Comparison of ENCODE assay signal across 9 mouse cellular contexts in genomic region chr7:80888595-80888994, GRCm38 (mm10). TPM values are rescaled to one million over a fixed set of nuclear protein-coding genes. Genes with fewer than 3 reads are reported as not detected.
A peak's percentile ranks its signal among the peaks of the same experiment; 100 is the strongest.
DNase-seq lines count a peak whose midpoint lies in the region; ATAC-seq lines count a peak whose summit lies in the region.
"Had no signal": no experiment of that assay in that cellular context is flagged by ENCODE, and none has a peak within 500 bp of the region (broad histone marks: within the 10 kb centered on the region; RNA-seq: fewer than 3 reads in every experiment).

No protein-coding gene starts in this region.

- DNase-seq in kidney, postnatal 36 days, result no peak
- peak; percentile 44 for DNase-seq in ZHBTc4 (ENCODE audit: low read depth, low spot score)
- DNase-seq in forebrain, embryonic 11.5 days (ENCODE audit: low spot score), result no peak
- no peak for DNase-seq in left cerebral cortex, postnatal 36 days (ENCODE audit: low spot score in 2 of 2)
- DNase-seq in lung, postnatal 14 days, result no peak
- DNase-seq in MN1 (ENCODE audit: low spot score), result no peak

- H3K9ac ChIP-seq in kidney, embryonic 14.5 days (ENCODE audit: low read depth, low read length), result peak overlapping the region; percentile 34; the same call in 1 of the 2 replicates
- no peak overlapping the region for H3K9ac ChIP-seq in forebrain, embryonic 11.5 days (ENCODE audit: low read length)
- no peak overlapping the region; the same call in 1 of the 2 replicates for H3K9ac ChIP-seq in midbrain, embryonic 12.5 days (replicated peaks)
- H3K9ac ChIP-seq: lung, embryonic 15.5 days had no signal

- WGBS in kidney, embryonic 14.5 days, result 78% methylated on average over 7 of the region's 7 CpGs
- WGBS in forebrain, embryonic 11.5 days, result 78% methylated on average over 7 of the region's 7 CpGs
- 79% methylated on average over 7 of the region's 7 CpGs for WGBS in midbrain, embryonic 12.5 days

- H3K27me3 ChIP-seq in kidney, embryonic 14.5 days (ENCODE audit: control insufficient read depth, insufficient read depth, low read length), result no peaks in the 10 kb centered on the region
- H3K27me3 ChIP-seq in forebrain, embryonic 11.5 days (ENCODE audit: control insufficient read depth, insufficient read depth, low read length), result no peaks in the 10 kb centered on the region
- H3K27me3 ChIP-seq in midbrain, embryonic 12.5 days, result no peaks in the 10 kb centered on the region
- H3K27me3 ChIP-seq: lung, embryonic 15.5 days had no signal

- peaks cover 9% of the 10 kb centered on the region for H3K4me1 ChIP-seq in kidney, embryonic 14.5 days (ENCODE audit: control insufficient read depth, insufficient read depth, low read length)
- H3K4me1 ChIP-seq in forebrain, embryonic 11.5 days (replicated peaks; ENCODE audit: control insufficient read depth, insufficient read depth, low read length), result 0 out of 2 replicates have a peak, but pooled peaks cover 6% of the 10 kb centered on the region
- peaks cover 12% of the 10 kb centered on the region for H3K4me1 ChIP-seq in midbrain, embryonic 12.5 days

- H3K27ac ChIP-seq in kidney, embryonic 14.5 days (ENCODE audit: low read depth, low read length), result no peak overlapping the region
- peak overlapping the region; percentile 41; the same call in 1 of the 2 replicates for H3K27ac ChIP-seq in forebrain, embryonic 11.5 days (ENCODE audit: low read depth, low read length)
- H3K27ac ChIP-seq in midbrain, embryonic 12.5 days (replicated peaks), result peak overlapping the region; percentile 63

- peak; percentile 21; the same call in 1 of the 2 replicates for ATAC-seq in kidney, embryonic 14.5 days (ENCODE audit: low FRiP score, low TSS enrichment)
- ATAC-seq in forebrain, embryonic 11.5 days (replicated peaks; ENCODE audit: low FRiP score), result 0 out of 2 replicates have a peak, but pooled peaks have one; percentile 10
- ATAC-seq in midbrain, embryonic 12.5 days (ENCODE audit: low FRiP score, low read depth), result no peak; the same call in 1 of the 2 replicates

- no peak overlapping the region for H3K4me2 ChIP-seq in kidney, embryonic 14.5 days (replicated peaks; ENCODE audit: low read depth, low read length)
- no peak overlapping the region for H3K4me2 ChIP-seq in forebrain, embryonic 11.5 days (ENCODE audit: low read depth, low read length, severe bottlenecking)
- no peak overlapping the region for H3K4me2 ChIP-seq in midbrain, embryonic 12.5 days (replicated peaks)
- H3K4me2 ChIP-seq: lung, embryonic 15.5 days had no signal

- intact Hi-C loops in left cerebral cortex, postnatal 36 days (cut with DNase I), result no loop called here

- no peaks in the 10 kb centered on the region for H3K9me3 ChIP-seq in kidney, embryonic 14.5 days (ENCODE audit: control insufficient read depth, low read length)
- no peaks in the 10 kb centered on the region for H3K9me3 ChIP-seq in forebrain, embryonic 11.5 days (ENCODE audit: control insufficient read depth, low read length)
- H3K9me3 ChIP-seq in midbrain, embryonic 12.5 days, result no peaks in the 10 kb centered on the region
- H3K9me3 ChIP-seq: lung, embryonic 15.5 days had no signal

- peaks cover 32% of the 10 kb centered on the region for H3K36me3 ChIP-seq in kidney, embryonic 14.5 days (ENCODE audit: control insufficient read depth, insufficient read depth, low read length)
- H3K36me3 ChIP-seq in forebrain, embryonic 11.5 days (ENCODE audit: control insufficient read depth, insufficient read depth, low read length), result peaks cover 2% of the 10 kb centered on the region; the same call in 1 of the 2 replicates
- H3K36me3 ChIP-seq in midbrain, embryonic 12.5 days, result peaks cover 38% of the 10 kb centered on the region

- no peak overlapping the region for H3K4me3 ChIP-seq in kidney, embryonic 14.5 days (ENCODE audit: low read length)
- no peak overlapping the region for H3K4me3 ChIP-seq in forebrain, embryonic 11.5 days (ENCODE audit: low read depth, low read length)
- no peak overlapping the region for H3K4me3 ChIP-seq in midbrain, embryonic 12.5 days
- H3K4me3 ChIP-seq: lung, embryonic 15.5 days had no signal

RNA-seq across cellular contexts. Expression of gene Wdr73, which starts 12.5 kb away (rescaled TPM):
- 32.7 and 38.1 TPM in 2 replicates for polyA plus RNA-seq in kidney, embryonic 14.5 days (2014; fragmentation: Nextera tagmentation; extraction: Ambion mirVana)
- 40.5 and 41.6 TPM in 2 replicates for polyA plus RNA-seq in forebrain, embryonic 11.5 days (2014; fragmentation: Nextera tagmentation; extraction: Ambion mirVana)
- polyA plus RNA-seq in midbrain, embryonic 12.5 days (2016; fragmentation: Nextera tagmentation; extraction: Ambion mirVana), result 43.3 and 44.7 TPM in 2 replicates
- 10 to 100 TPM; 22.9 to 25.8 TPM for total RNA-seq in left cerebral cortex, postnatal 36 days (2021)

RNA-seq across cellular contexts. Expression of gene Nmb, which starts 16.3 kb away (rescaled TPM):
- polyA plus RNA-seq in kidney, embryonic 14.5 days (2014; fragmentation: Nextera tagmentation; extraction: Ambion mirVana), result 9.4 and 14.3 TPM in 2 replicates
- 7.3 and 8.6 TPM in 2 replicates for polyA plus RNA-seq in forebrain, embryonic 11.5 days (2014; fragmentation: Nextera tagmentation; extraction: Ambion mirVana)
- 5.7 and 6.2 TPM in 2 replicates for polyA plus RNA-seq in midbrain, embryonic 12.5 days (2016; fragmentation: Nextera tagmentation; extraction: Ambion mirVana)
- total RNA-seq in left cerebral cortex, postnatal 36 days (2021), result 1 to 10 TPM; 3.3 to 7.1 TPM

RNA-seq across cellular contexts. Expression of gene Zscan2, which starts 27.9 kb away (rescaled TPM):
- polyA plus RNA-seq in kidney, embryonic 14.5 days (2014; fragmentation: Nextera tagmentation; extraction: Ambion mirVana), result 2.8 and 4.0 TPM in 2 replicates
- 3.3 and 3.8 TPM in 2 replicates for polyA plus RNA-seq in forebrain, embryonic 11.5 days (2014; fragmentation: Nextera tagmentation; extraction: Ambion mirVana)
- 4.1 and 5.2 TPM in 2 replicates for polyA plus RNA-seq in midbrain, embryonic 12.5 days (2016; fragmentation: Nextera tagmentation; extraction: Ambion mirVana)
- total RNA-seq in left cerebral cortex, postnatal 36 days (2021), result 10 to 100 TPM; 13.4 to 15.2 TPM

RNA-seq across cellular contexts. Expression of gene Sec11a, which starts 59.0 kb away (rescaled TPM):
- 214 and 228 TPM in 2 replicates for polyA plus RNA-seq in kidney, embryonic 14.5 days (2014; fragmentation: Nextera tagmentation; extraction: Ambion mirVana)
- 169 and 201 TPM in 2 replicates for polyA plus RNA-seq in forebrain, embryonic 11.5 days (2014; fragmentation: Nextera tagmentation; extraction: Ambion mirVana)
- 164 and 172 TPM in 2 replicates for polyA plus RNA-seq in midbrain, embryonic 12.5 days (2016; fragmentation: Nextera tagmentation; extraction: Ambion mirVana)
- total RNA-seq in left cerebral cortex, postnatal 36 days (2021), result 10 to 100 TPM; 42.8 to 48.1 TPM
